Mouse (Mus musculus): ENCODE measurements at regions not wholly inside any gene's neighbourhood (a gene's known extent, or its start where the extent isn't known, plus 50 kb on each side); places are given as distances from the start of the nearest gene placed in this dataset.

DNA sequence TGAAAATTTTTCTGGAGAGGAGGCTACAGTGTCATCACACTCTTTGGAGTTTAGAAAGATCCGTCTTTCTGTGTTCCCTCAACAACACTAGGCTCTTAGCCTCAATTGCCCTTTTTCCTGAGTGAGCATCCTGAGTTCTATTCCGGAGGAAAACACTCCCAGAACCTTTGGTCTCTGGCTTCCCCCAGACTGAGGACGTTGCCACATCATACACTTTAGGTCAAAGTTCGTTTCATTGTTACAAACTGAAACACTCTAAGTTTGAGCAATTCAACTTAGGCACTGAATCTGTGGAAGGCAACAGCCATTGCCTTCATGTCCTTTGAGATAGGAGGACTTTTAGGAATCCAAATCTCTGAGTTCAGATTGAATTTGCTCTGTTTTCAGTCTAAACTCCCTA lies 85.0 kb downstream of the Arl4a start:
- no peak for DNase-seq

- DNase-seq, result no peak
Observed at GRCm38 (mm10) chr12:39951911-39952310, 85.9 kb downstream of the Arl4a start.

GRCm38 (mm10) chr12:39950270-39950801 lies 87.5 kb downstream of the Arl4a start:
- no peak for DNase-seq

DNA sequence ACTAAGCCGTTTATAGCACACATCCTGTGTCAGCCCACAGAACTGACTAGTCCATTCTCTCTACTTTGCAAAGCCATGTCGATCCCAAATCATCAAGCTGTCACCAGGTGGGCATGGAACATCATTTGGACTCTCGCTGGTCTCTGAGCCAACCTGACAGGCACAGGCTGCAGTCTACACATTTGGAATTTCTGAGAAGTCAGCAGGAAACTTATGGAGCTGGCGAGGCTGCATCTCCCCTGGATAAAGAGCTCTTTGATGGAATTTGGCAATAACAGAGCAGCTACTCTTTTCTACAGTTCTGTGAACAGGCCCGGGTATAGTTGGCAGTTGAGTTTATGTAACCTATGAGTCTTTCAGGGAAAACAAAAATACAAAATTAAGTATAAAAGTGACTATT lies 94.9 kb downstream of the Arl4a start:
- DNase-seq, result no peak

GRCm38 (mm10) chr12:39941162-39941561 lies 96.7 kb downstream of the Arl4a start:
- DNase-seq, result no peak

DNA sequence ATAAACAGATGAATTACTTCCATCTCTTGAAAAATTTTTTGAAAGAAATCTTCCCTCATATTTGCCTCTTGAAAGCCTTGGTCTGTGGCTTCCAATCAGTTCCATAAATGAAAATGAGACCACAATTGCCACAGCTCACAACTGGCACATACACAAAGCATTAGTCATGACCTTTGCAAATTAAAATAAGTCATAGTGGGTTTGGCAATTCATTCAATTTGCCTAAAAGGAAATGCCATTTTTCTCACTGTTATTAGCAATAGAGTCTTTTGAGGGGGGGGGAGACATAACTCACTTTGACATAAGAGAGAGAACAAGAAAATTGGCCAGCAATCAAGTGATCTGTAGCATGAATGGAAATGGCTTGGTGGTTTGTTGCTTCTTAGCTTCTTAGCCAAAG lies 98.8 kb downstream of the Arl4a start:
- DNase-seq, result no peak

DNA sequence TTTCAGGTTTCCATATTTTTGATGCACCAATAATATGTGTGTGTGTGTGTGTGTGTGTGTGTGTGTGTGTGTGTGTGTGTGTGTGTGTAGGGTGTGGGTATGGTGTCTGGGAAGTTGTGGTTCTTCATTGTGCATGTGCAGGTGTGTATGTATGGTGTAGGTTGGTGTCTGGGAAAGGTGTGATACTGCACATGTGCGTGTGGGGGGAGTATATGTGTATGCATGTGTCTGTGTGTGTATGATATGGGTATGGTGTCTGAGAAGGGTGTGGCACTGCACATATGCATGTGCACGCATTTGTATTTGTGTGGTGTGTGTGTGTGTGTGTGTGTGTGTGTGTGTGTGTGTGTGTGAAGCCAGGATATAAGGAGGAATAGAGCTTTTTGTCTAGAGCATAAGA lies 99.6 kb downstream of the Arl4a start:
- DNase-seq, result no peak

- DNase-seq, result no peak
Observed at GRCm38 (mm10) chr12:39936331-39936730, 101.5 kb downstream of the Arl4a start.

DNA sequence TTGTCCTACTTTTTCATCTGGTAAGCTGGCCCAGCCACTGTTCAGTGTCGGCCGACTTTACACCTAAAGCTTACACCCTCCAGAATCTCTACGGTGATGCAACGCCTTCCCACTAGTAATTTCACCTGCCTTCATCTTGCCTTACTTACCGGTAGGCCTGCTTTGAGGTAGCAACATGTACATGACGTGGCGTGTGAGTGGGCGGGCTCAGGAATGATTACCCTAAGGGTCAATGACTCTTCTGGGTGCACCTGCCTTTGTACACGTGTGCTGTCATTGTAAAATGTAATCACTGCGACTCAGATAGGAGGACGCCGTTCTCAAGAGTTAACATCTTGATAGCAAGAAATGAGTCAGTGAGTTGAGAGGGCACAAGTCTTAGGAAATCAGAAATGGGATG lies 102.0 kb downstream of the Arl4a start:
- DNase-seq, result no peak

- DNase-seq, result no peak
Observed at GRCm38 (mm10) chr12:39934877-39935276, 102.9 kb downstream of the Arl4a start.

GRCm38 (mm10) chr12:39931251-39931650 lies 106.6 kb downstream of the Arl4a start:
- no peak for DNase-seq

GRCm38 (mm10) chr12:39927902-39928301 lies 109.9 kb downstream of the Arl4a start:
- DNase-seq, result no peak

- no peak for DNase-seq
Observed at GRCm38 (mm10) chr12:39927014-39927413, 110.8 kb downstream of the Arl4a start.

DNA sequence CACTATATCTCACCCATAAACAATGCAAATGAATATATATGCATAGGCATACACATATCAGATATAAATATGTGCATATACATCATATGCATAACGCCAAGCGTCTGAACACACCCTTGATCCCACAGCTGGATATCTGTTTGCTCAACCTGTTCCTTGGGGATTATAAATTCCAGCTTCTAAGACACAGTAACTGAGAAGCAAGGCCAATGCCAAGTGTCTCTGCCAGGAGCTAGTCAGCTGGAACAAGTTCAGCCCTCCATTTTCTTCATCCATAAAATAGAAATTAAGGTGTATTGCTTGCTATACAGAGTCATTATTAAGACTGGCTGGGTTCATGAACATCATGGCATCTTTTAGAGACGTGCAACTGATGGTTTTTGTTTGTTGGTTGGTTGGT lies 116.3 kb downstream of the Arl4a start:
- DNase-seq, result no peak

- DNase-seq, result no peak
Observed at GRCm38 (mm10) chr12:39920466-39920913, 117.3 kb downstream of the Arl4a start.

GRCm38 (mm10) chr12:39919909-39920308 lies 117.9 kb downstream of the Arl4a start:
- DNase-seq, result no peak

GRCm38 (mm10) chr12:39888493-39888892 lies 149.3 kb downstream of the Arl4a start:
- no peak for DNase-seq

DNA sequence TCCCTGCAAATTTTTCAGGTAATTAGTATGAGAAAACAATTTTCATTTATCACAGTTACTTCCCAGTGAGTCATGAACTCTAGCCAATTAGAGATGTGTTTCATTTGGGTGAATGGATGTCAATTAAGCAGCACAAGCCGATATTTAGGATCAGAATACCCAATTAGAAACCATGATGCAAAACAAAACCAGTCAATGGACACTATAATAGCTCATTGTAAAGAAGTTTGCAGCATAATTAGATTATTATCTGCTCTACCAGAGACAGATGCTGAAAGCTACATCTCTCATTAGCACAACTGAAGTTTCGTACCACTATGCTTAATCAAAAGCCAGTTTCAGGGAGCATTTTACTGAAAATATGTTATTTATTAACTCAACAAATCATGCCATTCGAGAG lies 152.5 kb downstream of the Arl4a start:
- DNase-seq, result no peak

DNA sequence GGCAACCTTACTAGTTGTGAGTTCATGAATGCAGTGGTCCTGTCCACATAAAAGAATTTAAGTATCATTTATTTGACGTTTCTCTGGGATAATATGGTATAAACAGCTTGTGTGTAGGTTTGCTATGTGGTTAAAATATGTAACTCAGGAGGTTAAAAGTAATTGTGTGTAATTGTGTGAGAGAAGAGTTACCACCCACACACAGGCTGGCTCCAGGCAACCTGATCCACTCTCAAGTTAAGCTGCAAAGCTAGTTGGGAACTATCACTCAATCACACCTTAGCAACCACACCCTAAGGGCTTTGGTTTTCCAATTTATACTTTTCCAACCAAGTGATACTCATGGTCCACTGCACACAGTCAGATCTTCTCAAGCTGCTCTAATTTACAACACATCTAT lies 157.5 kb downstream of the Arl4a start:
- no peak for DNase-seq

DNA sequence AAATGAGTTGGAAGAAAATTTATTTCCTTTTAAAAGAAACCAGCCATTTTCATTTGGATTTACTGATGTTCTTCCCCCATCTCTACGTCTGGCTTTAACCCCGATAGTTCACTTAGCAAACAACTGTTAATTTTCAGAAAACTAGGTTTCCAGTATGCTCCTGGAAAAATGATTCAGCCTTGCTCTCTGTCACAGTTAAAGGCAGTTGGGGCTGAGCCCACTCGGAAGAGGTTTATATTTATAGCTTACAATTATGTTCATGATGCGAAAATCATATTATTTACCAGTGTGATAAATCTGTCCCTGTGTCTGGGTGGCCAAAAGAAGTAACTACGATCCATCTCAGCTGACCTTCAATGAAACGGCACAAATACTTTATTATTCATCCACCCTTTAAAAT lies 163.9 kb downstream of the Arl4a start:
- DNase-seq, result no peak

- no peak for DNase-seq
Observed at GRCm38 (mm10) chr12:39861797-39862196, 176.0 kb downstream of the Arl4a start.

- DNase-seq, result no peak
Observed at GRCm38 (mm10) chr12:39851610-39852009, 186.2 kb downstream of the Arl4a start.

GRCm38 (mm10) chr12:39849346-39850058 lies 188.3 kb downstream of the Arl4a start:
- no peak for DNase-seq

- no peak for DNase-seq
Observed at GRCm38 (mm10) chr12:39840615-39841014, 197.2 kb downstream of the Arl4a start.

GRCm38 (mm10) chr12:39840179-39840578 lies 197.6 kb downstream of the Arl4a start:
- DNase-seq, result no peak
